Mouse (Mus musculus): ENCODE measurements around the gene Kcne1l. TPM values are rescaled to one million over a fixed set of nuclear protein-coding genes. Genes with fewer than 3 reads are reported as not detected.

Kcne1l gene
- total RNA-seq (2021): under 1 TPM; 0.36 to 0.98 TPM
- long read RNA-seq, experiment 1: 0 reads
- long read RNA-seq, experiment 2, partial matches to known transcripts: 0 of 1 reads
- long read RNA-seq, experiment 2, other reads (novel, unspliced or antisense): 0 of 1 reads

GRCm38 (mm10) chrX:142305869-142306581 is at the start of gene Kcne1l:
Gene Kcne1l, minus strand, starts transcription at chrX:142306294.
- intact Hi-C loops (cut with DNase I): no loop called here
- peak; percentile 2 to 3 for DNase-seq

GRCm38 (mm10) chrX:142336207-142336606 is 30.1 kb upstream of the Kcne1l start:
- no peak for DNase-seq
- intact Hi-C loops (cut with DNase I): no loop called here

GRCm38 (mm10) chrX:142335502-142335901 is 29.4 kb upstream of the Kcne1l start:
- intact Hi-C loops (cut with DNase I): no loop called here
- DNase-seq: no peak

- DNase-seq: peak in 1 of 2 experiments; percentile 13
- intact Hi-C loops (cut with DNase I): loop anchor here (5.0 kb wide), 1 partner anchor 202 kb away; no protein-coding TSS in a partner anchor
These were observed 19.7 kb upstream of the Kcne1l start for GRCm38 (mm10) chrX:142325760-142326159.

- no peak for DNase-seq
- intact Hi-C loops (cut with DNase I): loop anchor here (10.0 kb wide), 1 partner anchor 81 kb away; no protein-coding TSS in a partner anchor
These were observed 10.0 kb upstream of the Kcne1l start for GRCm38 (mm10) chrX:142316106-142316505.

- intact Hi-C loops (cut with DNase I): loop anchor here (10.0 kb wide), 1 partner anchor 80 kb away; no protein-coding TSS in a partner anchor
- no peak for DNase-seq
These were observed 9.2 kb upstream of the Kcne1l start for GRCm38 (mm10) chrX:142315270-142315669.

- peak; percentile 64 to 71 for DNase-seq
- intact Hi-C loops (cut with DNase I): loop anchor here (1.0 to 10.0 kb wide), 2 partner anchors 80 to 114 kb away; no protein-coding TSS in a partner anchor
These were observed 8.4 kb upstream of the Kcne1l start for GRCm38 (mm10) chrX:142314307-142315024.

- no peak for DNase-seq
- intact Hi-C loops (cut with DNase I): loop anchor here (10.0 kb wide), 1 partner anchor 76 kb away; no protein-coding TSS in a partner anchor
These were observed 4.3 kb upstream of the Kcne1l start for GRCm38 (mm10) chrX:142310431-142310830.

- peak in 1 of 2 experiments; percentile 1 for DNase-seq
- intact Hi-C loops (cut with DNase I): no loop called here
These were observed 855 bp downstream of the Kcne1l start for GRCm38 (mm10) chrX:142305010-142305868.

GRCm38 (mm10) chrX:142304592-142304991 is 1.5 kb downstream of the Kcne1l start:
- DNase-seq: no peak
- intact Hi-C loops (cut with DNase I): no loop called here

GRCm38 (mm10) chrX:142303456-142303855 is 2.6 kb downstream of the Kcne1l start:
- no peak for DNase-seq
- intact Hi-C loops (cut with DNase I): no loop called here

GRCm38 (mm10) chrX:142285905-142286304 is 20.2 kb downstream of the Kcne1l start:
- DNase-seq: no peak

GRCm38 (mm10) chrX:142276573-142276972 is 29.5 kb downstream of the Kcne1l start:
- intact Hi-C loops (cut with DNase I): no loop called here
- DNase-seq: no peak

More at GRCm38 (mm10) chrX:142285905-142286304, 20.2 kb downstream of the Kcne1l start:
- intact Hi-C loops (cut with DNase I): no loop called here

GRCm38 (mm10) chrX:142276031-142276430 is 30.1 kb downstream of the Kcne1l start:
- DNase-seq: no peak
- intact Hi-C loops (cut with DNase I): no loop called here

Other genes starting within 250 kb of the Kcne1l start
- gene Gucy2f, start 109.4 kb downstream of the Kcne1l start, total RNA-seq (2021): not detected
- gene Nxt2, start 79.5 kb downstream of the Kcne1l start, total RNA-seq (2021): 1 to 10 TPM; 5.6 to 5.7 TPM
- 10 to 100 TPM; 11.1 to 12.0 TPM for gene Acsl4, start 84.2 kb upstream of the Kcne1l start, total RNA-seq (2021)

Measured in heart, postnatal 14 days (tissue).